ENCODE assay signal across 22 mouse cellular contexts in genomic region chr14:101806058-101806457, GRCm38 (mm10).
DNase-seq lines count a peak whose midpoint lies in the region; ATAC-seq and TF ChIP-seq lines count a peak whose summit lies in the region.
"Had no signal": no experiment of that assay in that cellular context is flagged by ENCODE, and none has a peak within 500 bp of the region (broad histone marks: within the 10 kb centered on the region; RNA-seq: fewer than 3 reads in every experiment).

No protein-coding gene starts in this region.

- DNase-seq in intestine, embryonic 14.5 days (ENCODE audit: low spot score), result no peak
- no peak for DNase-seq in lung, postnatal 36 days
- no peak for DNase-seq in stomach, postnatal 0 days (ENCODE audit: low spot score)
- no peak for DNase-seq in adrenal gland, postnatal 25 days
- DNase-seq: B cell, adult 2 months; cerebellum, adult 8-10 months; forebrain, postnatal 0 days; heart, postnatal 14 days; kidney, adult 8-10 months; layer of hippocampus, adult 9-11 months; liver, postnatal 0 days; midbrain, embryonic 14.5 days; right cerebral cortex, adult 18-20 months had no signal

- 55% methylated on average over 5 of the region's 5 CpGs for WGBS in intestine, embryonic 14.5 days
- 53% methylated on average over 5 of the region's 5 CpGs for WGBS in intestine, postnatal 0 days
- WGBS in lung, embryonic 15.5 days, result 37% methylated on average over 5 of the region's 5 CpGs
- 51% methylated on average over 5 of the region's 5 CpGs for WGBS in embryonic facial prominence, embryonic 15.5 days
- WGBS in stomach, postnatal 0 days, result 49% methylated on average over 5 of the region's 5 CpGs

- H3K9me3 ChIP-seq in intestine, embryonic 14.5 days (ENCODE audit: control insufficient read depth, low read length), result no peaks in the 10 kb centered on the region
- no peaks in the 10 kb centered on the region for H3K9me3 ChIP-seq in intestine, postnatal 0 days (ENCODE audit: control insufficient read depth)
- no peaks in the 10 kb centered on the region for H3K9me3 ChIP-seq in lung, embryonic 15.5 days
- no peaks in the 10 kb centered on the region for H3K9me3 ChIP-seq in embryonic facial prominence, embryonic 15.5 days (replicated peaks)
- H3K9me3 ChIP-seq in stomach, postnatal 0 days (ENCODE audit: control insufficient read depth, low read length), result no peaks in the 10 kb centered on the region
- H3K9me3 ChIP-seq: embryonic facial prominence, embryonic 12.5 days; forebrain, embryonic 10.5 days; heart, embryonic 12.5 days; hindbrain, embryonic 15.5 days; limb, embryonic 10.5 days; neural tube, embryonic 13.5 days had no signal

- H3K36me3 ChIP-seq in intestine, embryonic 14.5 days (ENCODE audit: control insufficient read depth, insufficient read depth, low read length), result no peaks in the 10 kb centered on the region
- H3K36me3 ChIP-seq in intestine, postnatal 0 days (ENCODE audit: control insufficient read depth, insufficient read depth), result no peaks in the 10 kb centered on the region
- H3K36me3 ChIP-seq in lung, embryonic 15.5 days, result no peaks in the 10 kb centered on the region
- no peaks in the 10 kb centered on the region for H3K36me3 ChIP-seq in embryonic facial prominence, embryonic 15.5 days
- no peaks in the 10 kb centered on the region for H3K36me3 ChIP-seq in stomach, postnatal 0 days (ENCODE audit: control insufficient read depth, insufficient read depth, low read length)
- H3K36me3 ChIP-seq: embryonic facial prominence, embryonic 12.5 days; forebrain, embryonic 10.5 days; heart, embryonic 12.5 days; hindbrain, embryonic 15.5 days; limb, embryonic 10.5 days; neural tube, embryonic 13.5 days had no signal

- 0 out of 2 replicates have a peak overlapping the region, but pooled peaks have one; percentile 2 for H3K27ac ChIP-seq in intestine, embryonic 14.5 days (ENCODE audit: low read depth)
- no peak overlapping the region for H3K27ac ChIP-seq in intestine, postnatal 0 days (ENCODE audit: low read depth, low read length)
- peak overlapping the region; percentile 81 for H3K27ac ChIP-seq in lung, embryonic 15.5 days
- H3K27ac ChIP-seq in embryonic facial prominence, embryonic 15.5 days (replicated peaks), result peak overlapping the region; percentile 86
- peak overlapping the region; percentile 69 for H3K27ac ChIP-seq in stomach, postnatal 0 days (replicated peaks)
- H3K27ac ChIP-seq: embryonic facial prominence, embryonic 12.5 days; forebrain, embryonic 10.5 days; hindbrain, embryonic 15.5 days; limb, embryonic 10.5 days; neural tube, embryonic 13.5 days had no signal

- no peaks in the 10 kb centered on the region for H3K27me3 ChIP-seq in intestine, embryonic 14.5 days (replicated peaks; ENCODE audit: control insufficient read depth, insufficient read depth, low read length)
- H3K27me3 ChIP-seq in intestine, postnatal 0 days (replicated peaks; ENCODE audit: control insufficient read depth, insufficient read depth, low read length), result no peaks in the 10 kb centered on the region
- no peaks in the 10 kb centered on the region for H3K27me3 ChIP-seq in lung, embryonic 15.5 days
- no peaks in the 10 kb centered on the region for H3K27me3 ChIP-seq in embryonic facial prominence, embryonic 15.5 days
- H3K27me3 ChIP-seq in stomach, postnatal 0 days (ENCODE audit: control insufficient read depth, insufficient read depth, low read length), result no peaks in the 10 kb centered on the region
- H3K27me3 ChIP-seq: embryonic facial prominence, embryonic 12.5 days; heart, embryonic 12.5 days; hindbrain, embryonic 15.5 days; neural tube, embryonic 13.5 days had no signal

- TF ChIP-seq CTCF in intestine, postnatal 0 days (IDR thresholded peaks at IDR 0.05; ENCODE audit: low read depth), result no peak
- TF ChIP-seq CTCF in stomach, postnatal 0 days (IDR thresholded peaks at IDR 0.05; ENCODE audit: low read depth), result no peak

- no peak overlapping the region for H3K9ac ChIP-seq in intestine, embryonic 14.5 days (ENCODE audit: low read length)
- H3K9ac ChIP-seq in intestine, postnatal 0 days (ENCODE audit: low read depth, low read length), result no peak overlapping the region
- H3K9ac ChIP-seq in lung, embryonic 15.5 days, result no peak overlapping the region
- no peak overlapping the region for H3K9ac ChIP-seq in embryonic facial prominence, embryonic 15.5 days
- H3K9ac ChIP-seq in stomach, postnatal 0 days (ENCODE audit: low read length), result no peak overlapping the region
- H3K9ac ChIP-seq: embryonic facial prominence, embryonic 12.5 days; forebrain, postnatal 0 days; heart, embryonic 12.5 days; hindbrain, embryonic 15.5 days; liver, postnatal 0 days; neural tube, embryonic 13.5 days had no signal

- H3K4me1 ChIP-seq in intestine, embryonic 14.5 days (replicated peaks; ENCODE audit: control insufficient read depth, insufficient read depth, low read length), result peaks cover 10% of the 10 kb centered on the region
- H3K4me1 ChIP-seq in intestine, postnatal 0 days (replicated peaks; ENCODE audit: control insufficient read depth, insufficient read depth, low read length), result peaks cover 10% of the 10 kb centered on the region; the same call in 1 of the 2 replicates
- H3K4me1 ChIP-seq in lung, embryonic 15.5 days, result peaks cover 24% of the 10 kb centered on the region
- H3K4me1 ChIP-seq in embryonic facial prominence, embryonic 15.5 days, result peaks cover 19% of the 10 kb centered on the region
- H3K4me1 ChIP-seq in stomach, postnatal 0 days (replicated peaks; ENCODE audit: control insufficient read depth, insufficient read depth), result no peaks in the 10 kb centered on the region; the same call in 1 of the 2 replicates
- H3K4me1 ChIP-seq: neural tube, embryonic 13.5 days had no signal

- no peak overlapping the region for H3K4me3 ChIP-seq in intestine, embryonic 14.5 days (ENCODE audit: low read depth, low read length)
- no peak overlapping the region for H3K4me3 ChIP-seq in intestine, postnatal 0 days (ENCODE audit: low read depth, low read length)
- H3K4me3 ChIP-seq in lung, embryonic 15.5 days, result no peak overlapping the region
- H3K4me3 ChIP-seq in embryonic facial prominence, embryonic 15.5 days (replicated peaks), result no peak overlapping the region
- no peak overlapping the region for H3K4me3 ChIP-seq in stomach, postnatal 0 days (ENCODE audit: low read depth, low read length)
- H3K4me3 ChIP-seq: embryonic facial prominence, embryonic 12.5 days; forebrain, embryonic 10.5 days; heart, embryonic 12.5 days; hindbrain, embryonic 15.5 days; limb, embryonic 10.5 days; neural tube, embryonic 13.5 days had no signal

- H3K4me2 ChIP-seq in intestine, embryonic 14.5 days (ENCODE audit: low read length), result no peak overlapping the region
- H3K4me2 ChIP-seq in intestine, postnatal 0 days (replicated peaks; ENCODE audit: low read depth), result no peak overlapping the region
- H3K4me2 ChIP-seq in lung, embryonic 15.5 days, result no peak overlapping the region
- H3K4me2 ChIP-seq in embryonic facial prominence, embryonic 15.5 days (replicated peaks), result no peak overlapping the region
- H3K4me2 ChIP-seq in stomach, postnatal 0 days (replicated peaks; ENCODE audit: low read depth), result no peak overlapping the region
- H3K4me2 ChIP-seq: embryonic facial prominence, embryonic 12.5 days; heart, embryonic 12.5 days; hindbrain, embryonic 15.5 days; neural tube, embryonic 13.5 days had no signal

- TF ChIP-seq EP300 in stomach, postnatal 0 days (optimal IDR thresholded peaks at IDR 0.05), result no peak

- ATAC-seq in intestine, embryonic 14.5 days (replicated peaks; ENCODE audit: low FRiP score, low TSS enrichment, low read depth), result no peak
- ATAC-seq in intestine, postnatal 0 days, result no peak
- ATAC-seq in lung, embryonic 15.5 days (ENCODE audit: borderline replicate concordance, extremely low read depth, low FRiP score, low TSS enrichment), result peak; percentile 55; the same call in 1 of the 2 replicates
- ATAC-seq in embryonic facial prominence, embryonic 15.5 days (ENCODE audit: insufficient number of reproducible peaks, low FRiP score, low TSS enrichment, low read depth), result no peak
- ATAC-seq in stomach, postnatal 0 days (ENCODE audit: low FRiP score, low TSS enrichment), result no peak
- ATAC-seq: forebrain, postnatal 0 days; liver, postnatal 0 days had no signal
